Mouse (Mus musculus) liver, embryonic 11.5 days (tissue): ENCODE measurements around the gene Mrm1. TPM values are rescaled to one million over a fixed set of nuclear protein-coding genes. Genes with fewer than 3 reads are reported as not detected.
"Not testable (repeated sequence)": the region's sequence is repeated elsewhere in the genome, so short reads cannot be mapped to it uniquely, and the experiment has no call there.

ENCODE experiments used
- ATAC-seq: fragments of 200-750 bp; cut with Nextera tagmentation; replicated peaks from 2 replicates; pipeline ENCODE4 v1.8.0; 2017; ENCODE audit warnings: moderate number of reproducible peaks, mild to moderate bottlenecking, moderate TSS enrichment, moderate library complexity; ENCODE audit not compliant: low FRiP score
- DNase-seq: peaks from one replicate; pipeline ENCODE4 v3.0.0-alpha.2; 2017; ENCODE audit warnings: low spot score
- H3K27ac ChIP-seq: fragments of 300-500 bp; sonication (generic); 2 replicates; pipeline ENCODE4 v1.5.1; 2014; ENCODE audit warnings: mild to moderate bottlenecking, low read depth, low read length, control low read depth
- H3K27me3 ChIP-seq: fragments of 300-500 bp; sonication (generic); replicated peaks from 2 replicates; pipeline ENCODE4 v1.6.1; 2014; ENCODE audit warnings: low read length, mixed read lengths; ENCODE audit not compliant: control insufficient read depth, insufficient read depth
- H3K36me3 ChIP-seq: fragments of 300-500 bp; sonication (generic); 2 replicates; pipeline ENCODE4 v1.6.1; 2014; ENCODE audit warnings: mild to moderate bottlenecking, low read length, moderate library complexity, mixed read lengths; ENCODE audit not compliant: control insufficient read depth, insufficient read depth
- H3K4me1 ChIP-seq: fragments of 300-500 bp; sonication (generic); replicated peaks from 2 replicates; pipeline ENCODE4 v1.6.1; 2014; ENCODE audit warnings: low read length, mixed read lengths; ENCODE audit not compliant: control insufficient read depth, insufficient read depth
- H3K4me2 ChIP-seq: fragments of 300-500 bp; sonication (generic); 2 replicates; pipeline ENCODE4 v1.6.1; 2014; ENCODE audit warnings: mild to moderate bottlenecking, control low read depth, moderate library complexity
- H3K4me3 ChIP-seq: fragments of 300-500 bp; sonication (generic); 2 replicates; pipeline ENCODE4 v1.5.1; 2014; ENCODE audit warnings: low read depth, low read length, control low read depth
- H3K9ac ChIP-seq: fragments of 300-500 bp; sonication (generic); 2 replicates; pipeline ENCODE4 v1.6.1; 2014; ENCODE audit warnings: low read depth, low read length, control low read depth
- H3K9me3 ChIP-seq: fragments of 300-500 bp; sonication (generic); 2 replicates; pipeline ENCODE4 v1.6.1; 2016; ENCODE audit warnings: low read length, inconsistent platforms, mixed read lengths; ENCODE audit not compliant: control insufficient read depth
- WGBS: fragments of 180-500 bp; shearing (Covaris S2); extraction: QIAGEN DNeasy Blood & Tissue Kit; methylation state at CpG from one replicate; pipeline ENCODE4 v1.1.7; 2014; 5-methylcytosine and 5-hydroxymethylcytosine counted together
- polyA plus RNA-seq: library from polyadenylated mRNA; unstranded; fragments of >200 nt; fragmentation: Nextera tagmentation; extraction: Ambion mirVana; gene quantifications from 2 replicates; pipeline ENCODE4 v1.2.1, GENCODE M21; 2014

Mrm1 gene
- polyA plus RNA-seq, 1 experiment from 2014 or later: 20.5 TPM

- not testable (repeated sequence) for H3K27me3 ChIP-seq, DNase-seq, H3K9me3 ChIP-seq
- peak overlapping the region; percentile 86 for H3K4me2 ChIP-seq
- ATAC-seq: peak; percentile 13; the same call in 1 of the 2 replicates
- WGBS: 59% methylated on average over 11 of the region's 11 CpGs
- peaks cover 28% of the 10 kb centered on the region for H3K36me3 ChIP-seq
- peak overlapping the region; percentile 95 for H3K9ac ChIP-seq
- H3K4me3 ChIP-seq: peak overlapping the region; percentile 96
- peak overlapping the region; percentile 95 for H3K27ac ChIP-seq
- H3K4me1 ChIP-seq: peaks cover 24% of the 10 kb centered on the region
Measured at GRCm38 (mm10) chr11:84829495-84829894, 10.2 kb upstream of the Mrm1 start.

- peak; percentile 90 for ATAC-seq
- under 1% methylated on average over 62 of the region's 62 CpGs for WGBS
- peaks cover 30% of the 10 kb centered on the region for H3K4me1 ChIP-seq
Measured at GRCm38 (mm10) chr11:84828516-84829399, 9.4 kb upstream of the Mrm1 start, which contains the start of gene Dhrs11. Dhrs11 (minus strand) TSS chr11:84828994.

GRCm38 (mm10) chr11:84827901-84828503 is 8.7 kb upstream of the Mrm1 start:
- Histone ChIP-seq H3K36me3 (peaks cover 22% of the 10 kb centered on the region), H3K4me1 (peaks cover 36% of the 10 kb centered on the region), H3K4me3 (peak overlapping the region; percentile 96), H3K9ac (peak overlapping the region; percentile 95), H3K27me3 (no peaks in the 10 kb centered on the region), H3K27ac (peak overlapping the region; percentile 95), H3K9me3 (no peaks in the 10 kb centered on the region), H3K4me2 (peak overlapping the region; percentile 86)
- WGBS: 28% methylated on average over 3 of the region's 3 CpGs
- DNase-seq (no peak), ATAC-seq (no peak)

More at GRCm38 (mm10) chr11:84828516-84829399, 9.4 kb upstream of the Mrm1 start, which contains the start of gene Dhrs11:
- Histone ChIP-seq H3K4me3 (peak within 1 kb of the TSS; percentile 96), H3K36me3 (peaks cover 23% of the 10 kb centered on the region), H3K27me3 (no peaks in the 10 kb centered on the region), H3K9ac (peak within 1 kb of the TSS; percentile 95), H3K4me2 (peak within 1 kb of the TSS; percentile 86), H3K9me3 (no peaks in the 10 kb centered on the region), H3K27ac (peak within 1 kb of the TSS; percentile 95)
- peak; percentile 92 for DNase-seq

- peak overlapping the region; percentile 95 for H3K9ac ChIP-seq
- ATAC-seq (no peak), DNase-seq (no peak)
- H3K4me3 ChIP-seq: peak overlapping the region; percentile 96
- H3K27me3 ChIP-seq: no peaks in the 10 kb centered on the region
- H3K36me3 ChIP-seq: peaks cover 21% of the 10 kb centered on the region
- peak overlapping the region; percentile 86 for H3K4me2 ChIP-seq
- peak overlapping the region; percentile 8; the same call in 1 of the 2 replicates for H3K27ac ChIP-seq
- no peaks in the 10 kb centered on the region for H3K9me3 ChIP-seq
- peaks cover 40% of the 10 kb centered on the region for H3K4me1 ChIP-seq
Measured at GRCm38 (mm10) chr11:84827492-84827891, 8.2 kb upstream of the Mrm1 start.

- Histone ChIP-seq H3K9me3 (no peaks in the 10 kb centered on the region), H3K4me1 (peaks cover 51% of the 10 kb centered on the region), H3K27ac (peak overlapping the region; percentile 83), H3K36me3 (peaks cover 18% of the 10 kb centered on the region), H3K9ac (peak overlapping the region; percentile 63), H3K27me3 (no peaks in the 10 kb centered on the region), H3K4me3 (peak overlapping the region; percentile 96), H3K4me2 (peak overlapping the region; percentile 86)
- no peak for ATAC-seq
- no peak for DNase-seq
- 79% methylated on average over 3 of the region's 3 CpGs for WGBS
Measured at GRCm38 (mm10) chr11:84826185-84826584, 6.9 kb upstream of the Mrm1 start.

- WGBS: 85% methylated on average over 10 of the region's 10 CpGs
- peaks cover 18% of the 10 kb centered on the region for H3K36me3 ChIP-seq
- peak overlapping the region; percentile 96 for H3K4me3 ChIP-seq
- DNase-seq: no peak
- peak overlapping the region; percentile 83 for H3K27ac ChIP-seq
- H3K9ac ChIP-seq: peak overlapping the region; percentile 63
- peak overlapping the region; percentile 86 for H3K4me2 ChIP-seq
- H3K4me1 ChIP-seq: peaks cover 57% of the 10 kb centered on the region
- ATAC-seq: no peak
- H3K9me3 ChIP-seq: no peaks in the 10 kb centered on the region
- no peaks in the 10 kb centered on the region for H3K27me3 ChIP-seq
Measured at GRCm38 (mm10) chr11:84825261-84825807, 6.0 kb upstream of the Mrm1 start.

- ATAC-seq (peak; percentile 82), DNase-seq (peak; percentile 63)
- H3K4me2 ChIP-seq: peak overlapping the region; percentile 88
- peak overlapping the region; percentile 95 for H3K27ac ChIP-seq
- peaks cover 16% of the 10 kb centered on the region for H3K36me3 ChIP-seq
- peak overlapping the region; percentile 67 for H3K4me3 ChIP-seq
- peaks cover 55% of the 10 kb centered on the region for H3K4me1 ChIP-seq
- no peaks in the 10 kb centered on the region for H3K9me3 ChIP-seq
- H3K27me3 ChIP-seq: no peaks in the 10 kb centered on the region
- peak overlapping the region; percentile 69 for H3K9ac ChIP-seq
- 22% methylated on average over 10 of the region's 10 CpGs for WGBS
Measured at GRCm38 (mm10) chr11:84823484-84823897, 4.2 kb upstream of the Mrm1 start.

GRCm38 (mm10) chr11:84822487-84822886 is 3.2 kb upstream of the Mrm1 start:
- WGBS: 51% methylated on average over 5 of the region's 5 CpGs
- peak overlapping the region; percentile 88 for H3K4me2 ChIP-seq
- no peak for DNase-seq
- no peaks in the 10 kb centered on the region for H3K9me3 ChIP-seq
- H3K27ac ChIP-seq: peak overlapping the region; percentile 95
- no peaks in the 10 kb centered on the region for H3K27me3 ChIP-seq
- H3K4me3 ChIP-seq: peak overlapping the region; percentile 67
- H3K4me1 ChIP-seq: peaks cover 53% of the 10 kb centered on the region
- H3K9ac ChIP-seq: peak overlapping the region; percentile 69
- ATAC-seq: peak; percentile 57
- H3K36me3 ChIP-seq: peaks cover 16% of the 10 kb centered on the region
